Mouse (Mus musculus): ENCODE data around the gene Ntm. TPM values are rescaled to one million over a fixed set of nuclear protein-coding genes. Genes with fewer than 3 reads are reported as not detected.

Ntm gene
- polyA plus RNA-seq, 1 experiment from 2014 or later: 134 TPM

GRCm38 (mm10) chr9:29357796-29358195, 605.1 kb downstream of the Ntm start:
- no peak overlapping the region for H3K4me3 ChIP-seq (replicated peaks; ENCODE audit: low read length)
- no peak for ATAC-seq
- no peaks in the 10 kb centered on the region for H3K9me3 ChIP-seq (ENCODE audit: control insufficient read depth, low read length)
- no peak overlapping the region for H3K4me2 ChIP-seq (ENCODE audit: low read length)
- H3K27me3 ChIP-seq (replicated peaks; ENCODE audit: control insufficient read depth, insufficient read depth, low read length): no peaks in the 10 kb centered on the region
- no peaks in the 10 kb centered on the region for H3K36me3 ChIP-seq (ENCODE audit: control insufficient read depth, insufficient read depth)
- H3K4me1 ChIP-seq (replicated peaks; ENCODE audit: control insufficient read depth, insufficient read depth, low read length): no peaks in the 10 kb centered on the region
- H3K9ac ChIP-seq (replicated peaks; ENCODE audit: low read depth, low read length): no peak overlapping the region
- H3K27ac ChIP-seq (ENCODE audit: low read length): no peak overlapping the region
- WGBS: 77% methylated on average over 4 of the region's 4 CpGs

GRCm38 (mm10) chr9:29342303-29342702, 620.6 kb downstream of the Ntm start:
- peaks cover 2% of the 10 kb centered on the region; the same call in 1 of the 2 replicates for H3K9me3 ChIP-seq (ENCODE audit: control insufficient read depth, low read length)
- H3K27me3 ChIP-seq (replicated peaks; ENCODE audit: control insufficient read depth, insufficient read depth, low read length): no peaks in the 10 kb centered on the region
- H3K4me3 ChIP-seq (replicated peaks; ENCODE audit: low read length): no peak overlapping the region
- no peak overlapping the region for H3K27ac ChIP-seq (ENCODE audit: low read length)
- no peak overlapping the region for H3K9ac ChIP-seq (replicated peaks; ENCODE audit: low read depth, low read length)
- H3K4me2 ChIP-seq (ENCODE audit: low read length): no peak overlapping the region
- no peaks in the 10 kb centered on the region for H3K36me3 ChIP-seq (ENCODE audit: control insufficient read depth, insufficient read depth)
- H3K4me1 ChIP-seq (replicated peaks; ENCODE audit: control insufficient read depth, insufficient read depth, low read length): no peaks in the 10 kb centered on the region
- ATAC-seq: no peak
- 90% methylated on average over 7 of the region's 7 CpGs for WGBS

- no peak overlapping the region for H3K9ac ChIP-seq (replicated peaks; ENCODE audit: low read depth, low read length)
- no peak for ATAC-seq
- WGBS: 91% methylated on average over 3 of the region's 3 CpGs
- H3K27me3 ChIP-seq (replicated peaks; ENCODE audit: control insufficient read depth, insufficient read depth, low read length): no peaks in the 10 kb centered on the region
- peaks cover 2% of the 10 kb centered on the region; the same call in 1 of the 2 replicates for H3K9me3 ChIP-seq (ENCODE audit: control insufficient read depth, low read length)
- H3K4me1 ChIP-seq (replicated peaks; ENCODE audit: control insufficient read depth, insufficient read depth, low read length): no peaks in the 10 kb centered on the region
- H3K4me2 ChIP-seq (ENCODE audit: low read length): no peak overlapping the region
- no peak overlapping the region for H3K27ac ChIP-seq (ENCODE audit: low read length)
- no peaks in the 10 kb centered on the region for H3K36me3 ChIP-seq (ENCODE audit: control insufficient read depth, insufficient read depth)
- no peak overlapping the region for H3K4me3 ChIP-seq (replicated peaks; ENCODE audit: low read length)
Measured at GRCm38 (mm10) chr9:29341292-29341691, 621.6 kb downstream of the Ntm start.

- no peak overlapping the region for H3K4me2 ChIP-seq (ENCODE audit: low read length)
- H3K4me3 ChIP-seq (replicated peaks; ENCODE audit: low read length): no peak overlapping the region
- H3K9me3 ChIP-seq (ENCODE audit: control insufficient read depth, low read length): no peaks in the 10 kb centered on the region
- no peak for ATAC-seq
- no peaks in the 10 kb centered on the region for H3K36me3 ChIP-seq (ENCODE audit: control insufficient read depth, insufficient read depth)
- WGBS: 64% methylated on average over 2 of the region's 2 CpGs
- H3K27me3 ChIP-seq (replicated peaks; ENCODE audit: control insufficient read depth, insufficient read depth, low read length): no peaks in the 10 kb centered on the region
- no peaks in the 10 kb centered on the region for H3K4me1 ChIP-seq (replicated peaks; ENCODE audit: control insufficient read depth, insufficient read depth, low read length)
- no peak overlapping the region for H3K9ac ChIP-seq (replicated peaks; ENCODE audit: low read depth, low read length)
- no peak overlapping the region for H3K27ac ChIP-seq (ENCODE audit: low read length)
Measured at GRCm38 (mm10) chr9:29335671-29336070, 627.3 kb downstream of the Ntm start.

- Histone ChIP-seq H3K27ac (ENCODE audit: low read length) (no peak overlapping the region), H3K36me3 (ENCODE audit: control insufficient read depth, insufficient read depth) (no peaks in the 10 kb centered on the region), H3K4me3 (replicated peaks; ENCODE audit: low read length) (no peak overlapping the region), H3K9ac (replicated peaks; ENCODE audit: low read depth, low read length) (no peak overlapping the region), H3K4me1 (replicated peaks; ENCODE audit: control insufficient read depth, insufficient read depth, low read length) (no peaks in the 10 kb centered on the region), H3K27me3 (replicated peaks; ENCODE audit: control insufficient read depth, insufficient read depth, low read length) (no peaks in the 10 kb centered on the region), H3K9me3 (ENCODE audit: control insufficient read depth, low read length) (no peaks in the 10 kb centered on the region), H3K4me2 (ENCODE audit: low read length) (no peak overlapping the region)
- 17% methylated on average over 3 of the region's 3 CpGs for WGBS
- no peak for ATAC-seq
Measured at GRCm38 (mm10) chr9:29332296-29333090, 630.4 kb downstream of the Ntm start.

- Histone ChIP-seq H3K9me3 (ENCODE audit: control insufficient read depth, low read length) (no peaks in the 10 kb centered on the region), H3K4me1 (replicated peaks; ENCODE audit: control insufficient read depth, insufficient read depth, low read length) (no peaks in the 10 kb centered on the region), H3K4me2 (ENCODE audit: low read length) (no peak overlapping the region), H3K4me3 (replicated peaks; ENCODE audit: low read length) (no peak overlapping the region), H3K27ac (ENCODE audit: low read length) (no peak overlapping the region), H3K9ac (replicated peaks; ENCODE audit: low read depth, low read length) (no peak overlapping the region), H3K27me3 (replicated peaks; ENCODE audit: control insufficient read depth, insufficient read depth, low read length) (no peaks in the 10 kb centered on the region), H3K36me3 (ENCODE audit: control insufficient read depth, insufficient read depth) (no peaks in the 10 kb centered on the region)
- WGBS: 94% methylated on average over 3 of the region's 3 CpGs
- ATAC-seq: no peak
Measured at GRCm38 (mm10) chr9:29330486-29330885, 632.5 kb downstream of the Ntm start.

GRCm38 (mm10) chr9:29326283-29326682, 636.7 kb downstream of the Ntm start:
- no peak overlapping the region for H3K9ac ChIP-seq (replicated peaks; ENCODE audit: low read depth, low read length)
- no peak for ATAC-seq

GRCm38 (mm10) chr9:29325137-29325536, 637.8 kb downstream of the Ntm start:
- Histone ChIP-seq H3K4me3 (replicated peaks; ENCODE audit: low read length) (no peak overlapping the region), H3K36me3 (ENCODE audit: control insufficient read depth, insufficient read depth) (no peaks in the 10 kb centered on the region), H3K9ac (replicated peaks; ENCODE audit: low read depth, low read length) (no peak overlapping the region), H3K9me3 (ENCODE audit: control insufficient read depth, low read length) (no peaks in the 10 kb centered on the region), H3K4me2 (ENCODE audit: low read length) (no peak overlapping the region), H3K4me1 (replicated peaks; ENCODE audit: control insufficient read depth, insufficient read depth, low read length) (no peaks in the 10 kb centered on the region), H3K27me3 (replicated peaks; ENCODE audit: control insufficient read depth, insufficient read depth, low read length) (no peaks in the 10 kb centered on the region), H3K27ac (ENCODE audit: low read length) (no peak overlapping the region)
- ATAC-seq: no peak
- WGBS: 72% methylated on average over 8 of the region's 8 CpGs

More at GRCm38 (mm10) chr9:29326283-29326682, 636.7 kb downstream of the Ntm start:
- no peaks in the 10 kb centered on the region for H3K4me1 ChIP-seq (replicated peaks; ENCODE audit: control insufficient read depth, insufficient read depth, low read length)
- WGBS: 92% methylated on average over 3 of the region's 3 CpGs
- no peak overlapping the region for H3K4me2 ChIP-seq (ENCODE audit: low read length)
- no peaks in the 10 kb centered on the region for H3K27me3 ChIP-seq (replicated peaks; ENCODE audit: control insufficient read depth, insufficient read depth, low read length)
- H3K36me3 ChIP-seq (ENCODE audit: control insufficient read depth, insufficient read depth): no peaks in the 10 kb centered on the region
- H3K4me3 ChIP-seq (replicated peaks; ENCODE audit: low read length): no peak overlapping the region
- no peaks in the 10 kb centered on the region for H3K9me3 ChIP-seq (ENCODE audit: control insufficient read depth, low read length)
- no peak overlapping the region for H3K27ac ChIP-seq (ENCODE audit: low read length)

- H3K27me3 ChIP-seq (replicated peaks; ENCODE audit: control insufficient read depth, insufficient read depth, low read length): no peaks in the 10 kb centered on the region
- H3K36me3 ChIP-seq (ENCODE audit: control insufficient read depth, insufficient read depth): no peaks in the 10 kb centered on the region
Measured at GRCm38 (mm10) chr9:29319197-29319596, 643.7 kb downstream of the Ntm start.

More at GRCm38 (mm10) chr9:29319197-29319596, 643.7 kb downstream of the Ntm start:
- H3K4me1 ChIP-seq (replicated peaks; ENCODE audit: control insufficient read depth, insufficient read depth, low read length): peaks cover 27% of the 10 kb centered on the region
- H3K9me3 ChIP-seq (ENCODE audit: control insufficient read depth, low read length): no peaks in the 10 kb centered on the region
- ATAC-seq: no peak
- no peak overlapping the region for H3K27ac ChIP-seq (ENCODE audit: low read length)
- H3K4me2 ChIP-seq (ENCODE audit: low read length): no peak overlapping the region
- 82% methylated on average over 1 of the region's 1 CpGs for WGBS
- H3K9ac ChIP-seq (replicated peaks; ENCODE audit: low read depth, low read length): no peak overlapping the region
- no peak overlapping the region for H3K4me3 ChIP-seq (replicated peaks; ENCODE audit: low read length)
